Mouse (Mus musculus) midbrain, embryonic 13.5 days (tissue): Measurements from ENCODE around the gene Ldhal6b. TPM values are rescaled to one million over a fixed set of nuclear protein-coding genes. Genes with fewer than 3 reads are reported as not detected.
"Not testable (repeated sequence)": the region's sequence is repeated elsewhere in the genome, so short reads cannot be mapped to it uniquely, and the experiment has no call there.

Experiments used
- ATAC-seq: fragments of 200-750 bp; cut with Nextera tagmentation; 2 replicates; pipeline ENCODE4 v1.8.0; 2017; ENCODE audit warnings: mild to moderate bottlenecking, moderate TSS enrichment, moderate library complexity
- H3K27ac ChIP-seq: fragments of 300-500 bp; sonication (generic); 2 replicates; pipeline ENCODE4 v1.5.1; 2015; ENCODE audit warnings: inconsistent platforms, mild to moderate bottlenecking, moderate library complexity
- H3K27me3 ChIP-seq: fragments of 300-500 bp; sonication (generic); 2 replicates; pipeline ENCODE4 v1.6.1; 2015; ENCODE audit warnings: mild to moderate bottlenecking, inconsistent platforms
- H3K36me3 ChIP-seq: fragments of 300-500 bp; sonication (generic); 2 replicates; pipeline ENCODE4 v1.6.1; 2015; ENCODE audit warnings: mild to moderate bottlenecking, inconsistent platforms
- H3K4me1 ChIP-seq: fragments of 300-500 bp; sonication (generic); replicated peaks from 2 replicates; pipeline ENCODE4 v1.6.1; 2015; ENCODE audit warnings: inconsistent platforms
- H3K4me2 ChIP-seq: fragments of 300-500 bp; sonication (generic); replicated peaks from 2 replicates; pipeline ENCODE4 v1.6.1; 2015; ENCODE audit warnings: moderate library complexity, mild to moderate bottlenecking, inconsistent platforms
- H3K4me3 ChIP-seq: fragments of 300-500 bp; sonication (generic); replicated peaks from 2 replicates; pipeline ENCODE4 v1.5.1; 2015; ENCODE audit warnings: mild to moderate bottlenecking, inconsistent platforms
- H3K9ac ChIP-seq: fragments of 300-500 bp; sonication (generic); replicated peaks from 2 replicates; pipeline ENCODE4 v1.6.1; 2015; ENCODE audit warnings: mild to moderate bottlenecking, inconsistent platforms
- H3K9me3 ChIP-seq: fragments of 300-500 bp; sonication (generic); 2 replicates; pipeline ENCODE4 v1.6.1; 2016; ENCODE audit warnings: mild to moderate bottlenecking, inconsistent platforms
- WGBS: fragments of 180-500 bp; shearing (Covaris S2); methylation state at CpG from one replicate; pipeline ENCODE4 v1.1.7; 2015; 5-methylcytosine and 5-hydroxymethylcytosine counted together
- polyA plus RNA-seq: library from polyadenylated mRNA; unstranded; fragments of >200 nt; fragmentation: Nextera tagmentation; extraction: Ambion mirVana; gene quantifications from 2 replicates; pipeline ENCODE4 v1.2.1, GENCODE M21; 2015

The Ldhal6b gene
- polyA plus RNA-seq = 0.23 TPM in 1 of 2 replicates, not detected in the other

GRCm38 (mm10) chr17:5418545-5418944 is at the start of gene Ldhal6b:
TSS of gene Ldhal6b (minus strand) at chr17:5418767.
- Histone ChIP-seq H3K27ac (no peak within 1 kb of the TSS), H3K9me3 (no peaks in the 10 kb centered on the region), H3K36me3 (peaks cover 29% of the 10 kb centered on the region), H3K4me2 (no peak within 1 kb of the TSS), H3K4me3 (no peak within 1 kb of the TSS), H3K4me1 (no peaks in the 10 kb centered on the region), H3K9ac (no peak within 1 kb of the TSS), H3K27me3 (no peaks in the 10 kb centered on the region)
- WGBS = 97% methylated on average over 11 of the region's 11 CpGs
- no peak for ATAC-seq

- H3K9ac ChIP-seq = no peak overlapping the region
- H3K4me2 ChIP-seq = no peak overlapping the region
- H3K4me3 ChIP-seq = no peak overlapping the region
- no peak overlapping the region for H3K27ac ChIP-seq
- H3K9me3 ChIP-seq = no peaks in the 10 kb centered on the region
- H3K4me1 ChIP-seq = no peaks in the 10 kb centered on the region
- no peak for ATAC-seq
- no peaks in the 10 kb centered on the region for H3K36me3 ChIP-seq
- no peaks in the 10 kb centered on the region for H3K27me3 ChIP-seq
- WGBS = 56% methylated on average over 4 of the region's 4 CpGs
Observed at GRCm38 (mm10) chr17:5467177-5467576, 48.6 kb upstream of the Ldhal6b start.

DNA sequence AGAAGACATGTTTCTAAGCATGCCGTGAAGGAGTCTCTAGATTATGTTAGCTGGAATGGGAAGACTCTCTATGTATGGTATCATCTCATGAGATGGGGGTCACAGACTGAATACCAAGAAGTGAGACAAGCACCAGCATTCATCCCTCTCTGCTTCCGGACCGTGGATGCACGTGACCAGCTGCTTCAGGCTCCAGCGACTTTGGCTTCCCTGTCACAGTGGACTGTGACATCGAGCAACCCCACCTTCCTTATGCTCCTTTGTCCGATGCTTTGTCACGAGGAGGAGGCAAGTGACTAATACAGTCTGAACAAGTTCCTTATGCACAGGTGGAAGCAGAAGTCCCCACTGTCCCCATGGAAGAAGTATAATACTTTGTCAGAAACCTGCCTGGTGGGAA is 48.2 kb upstream of the Ldhal6b start:
- no peaks in the 10 kb centered on the region for H3K36me3 ChIP-seq
- H3K4me2 ChIP-seq = no peak overlapping the region
- no peak overlapping the region for H3K27ac ChIP-seq
- no peaks in the 10 kb centered on the region for H3K4me1 ChIP-seq
- 80% methylated on average over 8 of the region's 8 CpGs for WGBS
- no peak overlapping the region for H3K4me3 ChIP-seq
- H3K9me3 ChIP-seq = no peaks in the 10 kb centered on the region
- H3K9ac ChIP-seq = no peak overlapping the region
- H3K27me3 ChIP-seq = no peaks in the 10 kb centered on the region
- no peak for ATAC-seq

GRCm38 (mm10) chr17:5463912-5464311 is 45.3 kb upstream of the Ldhal6b start:
- Histone ChIP-seq H3K4me1 (no peaks in the 10 kb centered on the region), H3K9ac (no peak overlapping the region), H3K9me3 (no peaks in the 10 kb centered on the region), H3K4me2 (no peak overlapping the region), H3K27me3 (no peaks in the 10 kb centered on the region), H3K4me3 (no peak overlapping the region), H3K36me3 (no peaks in the 10 kb centered on the region), H3K27ac (no peak overlapping the region)
- WGBS = 92% methylated on average over 2 of the region's 2 CpGs
- no peak for ATAC-seq

DNA sequence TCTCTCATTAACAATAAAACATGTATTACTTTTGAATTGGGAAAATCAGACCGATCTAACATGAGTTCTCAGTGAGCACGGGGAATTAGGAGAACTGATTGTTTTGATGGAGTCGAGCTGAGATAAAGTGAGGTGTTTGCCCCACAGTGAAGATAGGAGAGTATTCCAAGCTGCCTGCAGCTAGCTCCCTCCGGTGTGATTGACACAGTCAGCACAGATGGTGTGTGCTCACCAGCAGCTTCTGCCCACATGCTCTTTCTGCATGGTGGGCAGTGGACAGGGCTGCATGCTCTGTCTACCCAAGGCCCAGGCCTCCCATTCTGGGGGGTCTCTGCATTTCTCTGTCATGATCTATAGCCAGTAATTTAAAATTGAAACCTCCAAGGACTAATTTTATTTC is 35.1 kb upstream of the Ldhal6b start:
- no peaks in the 10 kb centered on the region for H3K4me1 ChIP-seq
- H3K4me2 ChIP-seq = no peak overlapping the region
- no peak overlapping the region for H3K4me3 ChIP-seq
- no peaks in the 10 kb centered on the region for H3K36me3 ChIP-seq
- no peak for ATAC-seq
- no peaks in the 10 kb centered on the region for H3K9me3 ChIP-seq
- H3K27ac ChIP-seq = no peak overlapping the region
- no peak overlapping the region for H3K9ac ChIP-seq
- H3K27me3 ChIP-seq = 0 out of 2 replicates have a peak, but pooled peaks cover 2% of the 10 kb centered on the region
- 82% methylated on average over 4 of the region's 4 CpGs for whole genome bisulfite sequencing

GRCm38 (mm10) chr17:5443751-5444150 is 25.2 kb upstream of the Ldhal6b start:
- Histone ChIP-seq H3K36me3 (no peaks in the 10 kb centered on the region), H3K9me3 (no peaks in the 10 kb centered on the region), H3K27me3 (0 out of 2 replicates have a peak, but pooled peaks cover 5% of the 10 kb centered on the region), H3K4me1 (peaks cover 13% of the 10 kb centered on the region), H3K9ac (no peak overlapping the region), H3K4me2 (no peak overlapping the region), H3K27ac (no peak overlapping the region), H3K4me3 (no peak overlapping the region)
- no peak for ATAC-seq
- WGBS = 69% methylated on average over 5 of the region's 5 CpGs

DNA sequence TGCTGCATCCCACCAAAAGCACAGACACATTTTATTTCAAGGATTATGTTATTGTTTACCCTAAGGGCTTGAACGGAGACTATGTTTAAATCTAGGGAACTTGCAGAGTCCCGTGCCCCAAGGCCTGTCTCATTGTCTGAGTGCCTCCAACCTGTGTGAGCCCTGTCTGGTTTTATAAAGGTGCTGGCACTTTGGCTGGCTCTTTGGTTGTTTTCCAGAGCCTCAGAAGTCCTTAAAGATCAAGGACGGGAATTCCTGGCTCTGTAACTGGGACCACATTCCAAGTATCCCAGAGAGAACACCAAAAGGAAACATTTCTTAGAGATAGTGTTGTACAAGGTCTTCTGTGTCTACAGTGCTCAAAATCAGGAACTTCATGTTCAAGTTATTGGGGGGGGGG is 24.7 kb upstream of the Ldhal6b start:
- no peak overlapping the region for H3K4me2 ChIP-seq
- H3K4me1 ChIP-seq = peaks cover 18% of the 10 kb centered on the region
- no peak overlapping the region for H3K4me3 ChIP-seq
- 89% methylated on average over 3 of the region's 3 CpGs for WGBS
- H3K27ac ChIP-seq = no peak overlapping the region
- no peak overlapping the region for H3K9ac ChIP-seq
- H3K27me3 ChIP-seq = 0 out of 2 replicates have a peak, but pooled peaks cover 4% of the 10 kb centered on the region
- H3K36me3 ChIP-seq = no peaks in the 10 kb centered on the region
- ATAC-seq = no peak
- H3K9me3 ChIP-seq = no peaks in the 10 kb centered on the region

DNA sequence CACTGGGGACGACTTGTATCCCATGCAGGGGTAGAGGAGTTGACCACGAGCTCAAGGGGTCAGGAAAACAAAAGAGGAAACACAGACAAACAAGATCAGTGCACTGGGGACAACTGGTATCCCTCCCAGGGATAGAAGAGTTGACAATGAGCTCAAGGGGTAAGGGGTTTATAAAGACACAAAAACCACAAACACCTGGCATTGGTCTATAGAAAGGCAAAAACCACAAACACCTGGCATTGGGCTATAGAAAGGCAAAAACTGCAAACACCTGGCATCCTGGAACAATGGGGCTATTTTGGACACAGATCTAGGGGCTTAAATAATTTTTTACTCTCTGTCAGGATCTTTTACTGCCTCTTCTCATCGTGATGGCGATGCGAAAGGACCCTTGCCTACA is 23.8 kb upstream of the Ldhal6b start:
- not testable (repeated sequence) for H3K27me3 ChIP-seq, H3K9ac ChIP-seq, H3K9me3 ChIP-seq, ATAC-seq, H3K4me2 ChIP-seq, H3K27ac ChIP-seq, H3K4me3 ChIP-seq, H3K36me3 ChIP-seq
- peaks cover 24% of the 10 kb centered on the region for H3K4me1 ChIP-seq
- 77% methylated on average over 5 of the region's 5 CpGs for WGBS

- ATAC-seq = peak; percentile 96
- Histone ChIP-seq H3K4me1 (peaks cover 24% of the 10 kb centered on the region), H3K27ac (peak within 1 kb of the TSS; percentile 80), H3K4me2 (peak within 1 kb of the TSS; percentile 76), H3K9ac (peak within 1 kb of the TSS; percentile 77), H3K36me3 (0 out of 2 replicates have a peak, but pooled peaks cover 3% of the 10 kb centered on the region), H3K4me3 (peak within 1 kb of the TSS; percentile 66), H3K27me3 (0 out of 2 replicates have a peak, but pooled peaks cover 2% of the 10 kb centered on the region), H3K9me3 (no peaks in the 10 kb centered on the region)
- WGBS = 0% methylated on average over 27 of the region's 27 CpGs
Observed at GRCm38 (mm10) chr17:5440159-5440971, 21.8 kb upstream of the Ldhal6b start, which contains the start of gene Tmem242. TSS of gene Tmem242 (minus strand) at chr17:5440259.

DNA sequence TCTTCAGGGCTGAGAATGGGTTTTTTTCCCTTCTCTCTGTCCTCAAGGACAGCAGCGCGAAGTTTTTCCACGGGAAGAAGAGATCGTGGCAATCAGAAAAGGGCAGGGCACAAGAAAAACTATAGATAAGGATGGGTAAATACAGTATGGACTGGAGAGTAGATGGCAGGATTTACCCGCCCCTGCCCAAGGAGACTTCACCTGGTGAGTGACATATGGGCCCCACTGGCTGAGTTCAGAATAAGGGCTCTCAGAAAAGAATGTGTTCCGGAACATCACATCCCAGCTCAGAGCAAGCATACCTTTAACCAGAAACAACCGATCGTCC is 21.2 kb upstream of the Ldhal6b start:
- WGBS = under 1% methylated on average over 8 of the region's 8 CpGs
- peak overlapping the region; percentile 76 for H3K4me2 ChIP-seq
- no peaks in the 10 kb centered on the region for H3K9me3 ChIP-seq
- H3K36me3 ChIP-seq = peaks cover 6% of the 10 kb centered on the region
- peak overlapping the region; percentile 77 for H3K9ac ChIP-seq
- peaks cover 24% of the 10 kb centered on the region for H3K4me1 ChIP-seq
- H3K27me3 ChIP-seq = 0 out of 2 replicates have a peak, but pooled peaks cover 2% of the 10 kb centered on the region
- no peak; the same call in 1 of the 2 replicates for ATAC-seq
- peak overlapping the region; percentile 80 for H3K27ac ChIP-seq
- H3K4me3 ChIP-seq = peak overlapping the region; percentile 66

- Histone ChIP-seq H3K4me2 (no peak overlapping the region), H3K4me1 (no peaks in the 10 kb centered on the region), H3K9ac (no peak overlapping the region), H3K27ac (peak overlapping the region; percentile 72), H3K4me3 (no peak overlapping the region), H3K9me3 (no peaks in the 10 kb centered on the region), H3K27me3 (no peaks in the 10 kb centered on the region), H3K36me3 (peaks cover 30% of the 10 kb centered on the region)
- 76% methylated on average over 9 of the region's 9 CpGs for WGBS
- peak; percentile 82 for ATAC-seq
Observed at GRCm38 (mm10) chr17:5429772-5430133, 11.2 kb upstream of the Ldhal6b start.

GRCm38 (mm10) chr17:5429090-5429771 is 10.7 kb upstream of the Ldhal6b start:
- Histone ChIP-seq H3K4me3 (no peak overlapping the region), H3K4me1 (no peaks in the 10 kb centered on the region), H3K9me3 (no peaks in the 10 kb centered on the region), H3K4me2 (no peak overlapping the region), H3K36me3 (peaks cover 30% of the 10 kb centered on the region), H3K27me3 (no peaks in the 10 kb centered on the region), H3K9ac (no peak overlapping the region), H3K27ac (peak overlapping the region; percentile 72; the same call in 1 of the 2 replicates)
- 57% methylated on average over 10 of the region's 10 CpGs for WGBS
- ATAC-seq = peak; percentile 90
